Mouse (Mus musculus) limb, embryonic 14.5 days (tissue): Measurements from ENCODE around the gene Cideb. TPM values are rescaled to one million over a fixed set of nuclear protein-coding genes. Genes with fewer than 3 reads are reported as not detected.

Source experiments
- ATAC-seq: fragments of 200-750 bp; cut with Nextera tagmentation; 2 replicates; pipeline ENCODE4 v1.8.0; 2017; ENCODE audit warnings: low read depth, moderate number of reproducible peaks, moderate TSS enrichment; ENCODE audit not compliant: low FRiP score
- DNase-seq: peaks from one replicate; pipeline ENCODE4 v3.0.0-alpha.2; 2015; ENCODE audit warnings: low spot score
- H3K27ac ChIP-seq: fragments of 300-500 bp; sonication (generic); replicated peaks from 2 replicates; pipeline ENCODE4 v1.5.1; 2014; ENCODE audit warnings: low read depth, mild to moderate bottlenecking, low read length, moderate library complexity, mixed read lengths
- H3K27me3 ChIP-seq: fragments of 300-500 bp; sonication (generic); 2 replicates; pipeline ENCODE4 v1.6.1; 2014; ENCODE audit warnings: low read length, mixed read lengths; ENCODE audit not compliant: control insufficient read depth, insufficient read depth
- H3K36me3 ChIP-seq: fragments of 300-500 bp; sonication (generic); 2 replicates; pipeline ENCODE4 v1.6.1; 2014; ENCODE audit warnings: mild to moderate bottlenecking, low read length, moderate library complexity, mixed read lengths; ENCODE audit not compliant: control insufficient read depth, insufficient read depth
- H3K4me1 ChIP-seq: fragments of 300-500 bp; sonication (generic); 2 replicates; pipeline ENCODE4 v1.6.1; 2014; ENCODE audit warnings: antibody characterized with exemption, low read length, mixed read lengths; ENCODE audit not compliant: control insufficient read depth, insufficient read depth
- H3K4me2 ChIP-seq: fragments of 300-500 bp; sonication (generic); replicated peaks from 2 replicates; pipeline ENCODE4 v1.6.1; 2014; ENCODE audit warnings: low read depth, mild to moderate bottlenecking, low read length, moderate library complexity; ENCODE audit not compliant: severe bottlenecking
- H3K4me3 ChIP-seq: fragments of 300-500 bp; sonication (generic); replicated peaks from 2 replicates; pipeline ENCODE4 v1.5.1; 2014; ENCODE audit warnings: low read length
- H3K9ac ChIP-seq: fragments of 300-500 bp; sonication (generic); 2 replicates; pipeline ENCODE4 v1.6.1; 2014; ENCODE audit warnings: mild to moderate bottlenecking, low read depth, low read length, moderate library complexity; ENCODE audit not compliant: severe bottlenecking
- H3K9me3 ChIP-seq: fragments of 300-500 bp; sonication (generic); 2 replicates; pipeline ENCODE4 v1.6.1; 2016; ENCODE audit warnings: low read length; ENCODE audit not compliant: control insufficient read depth
- POLR2A ChIP-seq: fragments of 200-500 bp; IDR thresholded peaks from 2 replicates; pipeline ENCODE4 v1.8.0; 2012; ENCODE audit warnings: inconsistent platforms, mild to moderate bottlenecking, moderate library complexity, borderline replicate concordance; ENCODE audit not compliant: insufficient read depth, insufficient read length; ENCODE audit errors: extremely low read depth
- WGBS: fragments of 180-500 bp; shearing (Covaris S2); extraction: QIAGEN DNeasy Blood & Tissue Kit; methylation state at CpG from one replicate; pipeline ENCODE4 v1.1.7; 2014; 5-methylcytosine and 5-hydroxymethylcytosine counted together
- polyA plus RNA-seq, 2 experiments: library from polyadenylated mRNA; depleted of rRNA in 1 of 2; stranded (reverse) in 1 of 2; unstranded in 1 of 2; fragments of >200 nt; fragmentation: Nextera tagmentation in 1 of 2; extraction: Ambion mirVana in 1 of 2; gene quantifications; 2 replicates each; pipeline versions ENCODE4 v1.2.1 to v1.2.3; 2012 to 2014

Gene Cideb
- polyA plus RNA-seq, 2 experiments: 0.41 to 2.1 TPM

GRCm38 (mm10) chr14:55735758-55736157 lies 22.5 kb downstream of the Cideb start:
- Histone ChIP-seq H3K4me3 (no peak overlapping the region), H3K27ac (no peak overlapping the region), H3K9ac (no peak overlapping the region), H3K4me2 (no peak overlapping the region), H3K27me3 (no peaks in the 10 kb centered on the region), H3K4me1 (no peaks in the 10 kb centered on the region), H3K36me3 (peaks cover 28% of the 10 kb centered on the region), H3K9me3 (no peaks in the 10 kb centered on the region)
- no peak for ATAC-seq
- 81% methylated on average over 4 of the region's 4 CpGs for WGBS
- no peak for TF ChIP-seq POLR2A
- DNase-seq: no peak

GRCm38 (mm10) chr14:55735334-55735733 lies 22.9 kb downstream of the Cideb start:
- Histone ChIP-seq H3K9ac (no peak overlapping the region), H3K4me2 (no peak overlapping the region), H3K27ac (no peak overlapping the region), H3K36me3 (peaks cover 24% of the 10 kb centered on the region), H3K4me3 (no peak overlapping the region), H3K27me3 (no peaks in the 10 kb centered on the region), H3K9me3 (no peaks in the 10 kb centered on the region), H3K4me1 (no peaks in the 10 kb centered on the region)
- no peak for TF ChIP-seq POLR2A
- ATAC-seq (no peak), DNase-seq (no peak)
- WGBS: 61% methylated on average over 3 of the region's 3 CpGs

DNA sequence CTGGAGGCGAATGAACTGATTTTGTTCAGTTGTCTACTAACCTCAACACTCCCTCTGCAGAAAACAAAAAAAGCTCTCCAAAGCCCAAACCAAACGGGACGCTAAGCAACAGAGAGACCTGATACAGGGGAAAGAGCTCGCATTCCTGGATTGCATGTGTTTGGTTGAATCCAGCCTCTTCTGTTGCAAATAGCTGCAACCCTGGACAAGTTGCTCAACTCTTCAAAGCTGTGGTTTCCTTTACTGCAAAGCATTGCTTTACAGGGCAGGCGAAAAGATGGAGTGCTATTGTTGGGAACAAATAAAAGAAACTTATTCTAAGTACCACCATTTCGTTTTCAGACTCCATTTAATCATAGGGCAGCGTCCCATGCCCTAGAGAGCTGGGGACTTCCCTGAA lies 23.4 kb downstream of the Cideb start:
- H3K4me3 ChIP-seq: no peak overlapping the region
- H3K4me1 ChIP-seq: no peaks in the 10 kb centered on the region
- DNase-seq (no peak), ATAC-seq (no peak)
- WGBS: 72% methylated on average over 7 of the region's 7 CpGs
- no peak overlapping the region for H3K4me2 ChIP-seq
- TF ChIP-seq POLR2A: no peak
- no peaks in the 10 kb centered on the region for H3K9me3 ChIP-seq
- peaks cover 19% of the 10 kb centered on the region for H3K36me3 ChIP-seq
- no peak overlapping the region for H3K9ac ChIP-seq
- H3K27me3 ChIP-seq: no peaks in the 10 kb centered on the region
- H3K27ac ChIP-seq: no peak overlapping the region

DNA sequence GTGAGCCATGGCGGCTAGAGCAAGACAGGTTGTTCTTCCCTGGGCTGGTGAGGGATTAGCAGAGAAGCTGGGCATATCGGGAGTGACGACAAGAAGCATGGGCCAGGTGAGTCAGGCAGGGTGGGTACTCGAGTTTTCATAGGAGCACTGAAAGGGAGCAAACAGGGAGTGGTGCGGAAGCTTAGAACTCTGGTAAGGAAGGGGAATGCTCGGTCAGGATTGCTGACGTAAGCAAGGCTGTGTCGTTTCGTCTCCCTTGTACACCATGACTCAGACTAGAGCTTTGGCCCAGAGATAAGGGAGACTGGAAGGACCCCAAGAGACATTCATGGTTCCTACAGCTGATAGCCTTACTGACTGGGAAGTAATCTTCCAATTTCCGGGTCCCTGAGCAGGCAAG lies 24.4 kb downstream of the Cideb start:
- 76% methylated on average over 10 of the region's 10 CpGs for WGBS
- Histone ChIP-seq H3K4me2 (no peak overlapping the region), H3K27me3 (no peaks in the 10 kb centered on the region), H3K4me1 (no peaks in the 10 kb centered on the region), H3K36me3 (peaks cover 12% of the 10 kb centered on the region; the same call in 1 of the 2 replicates), H3K4me3 (no peak overlapping the region), H3K27ac (no peak overlapping the region), H3K9me3 (no peaks in the 10 kb centered on the region), H3K9ac (no peak overlapping the region)
- no peak for ATAC-seq
- DNase-seq: no peak
- no peak for TF ChIP-seq POLR2A

- Histone ChIP-seq H3K36me3 (no peaks in the 10 kb centered on the region), H3K4me1 (no peaks in the 10 kb centered on the region), H3K9ac (no peak overlapping the region), H3K9me3 (no peaks in the 10 kb centered on the region), H3K27me3 (no peaks in the 10 kb centered on the region), H3K4me2 (no peak overlapping the region), H3K27ac (no peak overlapping the region), H3K4me3 (no peak overlapping the region)
- no peak for DNase-seq
- no peak for ATAC-seq
- WGBS: 77% methylated on average over 7 of the region's 7 CpGs
- TF ChIP-seq POLR2A: no peak
Measured at GRCm38 (mm10) chr14:55730531-55731032, 27.7 kb downstream of the Cideb start.

- ATAC-seq: no peak
- Histone ChIP-seq H3K4me3 (no peak overlapping the region), H3K9ac (no peak overlapping the region), H3K4me2 (no peak overlapping the region), H3K9me3 (no peaks in the 10 kb centered on the region), H3K4me1 (no peaks in the 10 kb centered on the region), H3K27ac (no peak overlapping the region), H3K27me3 (no peaks in the 10 kb centered on the region), H3K36me3 (no peaks in the 10 kb centered on the region)
- TF ChIP-seq POLR2A: no peak
- no peak for DNase-seq
- 79% methylated on average over 7 of the region's 7 CpGs for WGBS
Measured at GRCm38 (mm10) chr14:55730116-55730515, 28.1 kb downstream of the Cideb start.
